Mouse (Mus musculus) brain, embryonic 14.5 days (tissue): ENCODE measurements around the gene Prkar2b.

Experiments used
- CTCF ChIP-seq: fragments of 200-500 bp; IDR thresholded peaks from 2 replicates; pipeline ENCODE4 v1.5.1; 2012; ENCODE audit warnings: inconsistent platforms, mild to moderate bottlenecking, moderate library complexity, borderline replicate concordance; ENCODE audit not compliant: insufficient read depth, insufficient read length; ENCODE audit errors: extremely low read depth
- POLR2A ChIP-seq: fragments of 200-500 bp; IDR thresholded peaks from 2 replicates; pipeline ENCODE4 v1.6.1; 2012; ENCODE audit warnings: mild to moderate bottlenecking, inconsistent platforms, borderline replicate concordance; ENCODE audit not compliant: poor library complexity, insufficient read depth, insufficient read length, severe bottlenecking; ENCODE audit errors: extremely low read depth

DNA sequence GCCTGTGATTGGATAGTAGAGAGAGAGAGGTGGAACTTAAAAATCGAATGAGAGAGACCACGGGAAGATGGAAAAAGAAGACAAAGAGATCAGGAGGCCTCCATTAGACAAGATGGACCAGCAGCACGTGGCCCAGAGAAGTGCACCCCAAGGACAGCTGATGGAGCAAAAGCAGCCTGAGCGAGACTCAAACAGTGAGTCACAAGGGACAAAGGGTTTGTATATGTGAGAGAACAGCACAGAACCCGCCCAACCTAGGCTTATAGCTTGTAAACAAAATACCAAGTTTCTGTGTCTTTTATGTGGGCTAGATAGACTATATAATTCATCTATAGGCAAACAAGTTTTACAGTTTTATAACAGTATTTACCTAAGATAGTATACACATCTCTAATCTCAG lies 50.0 kb downstream of the Prkar2b start:
- no peak for TF ChIP-seq POLR2A
- no peak for TF ChIP-seq CTCF
